Mouse (Mus musculus) liver, embryonic 11.5 days (tissue): ENCODE data around the gene Cdca3. TPM values are rescaled to one million over a fixed set of nuclear protein-coding genes. Genes with fewer than 3 reads are reported as not detected.
"Not testable (repeated sequence)": the region's sequence is repeated elsewhere in the genome, so short reads cannot be mapped to it uniquely, and the experiment has no call there.

ENCODE experiments used
- ATAC-seq: fragments of 200-750 bp; cut with Nextera tagmentation; replicated peaks from 2 replicates; pipeline ENCODE4 v1.8.0; 2017; ENCODE audit warnings: moderate number of reproducible peaks, mild to moderate bottlenecking, moderate TSS enrichment, moderate library complexity; ENCODE audit not compliant: low FRiP score
- DNase-seq: peaks from one replicate; pipeline ENCODE4 v3.0.0-alpha.2; 2017; ENCODE audit warnings: low spot score
- H3K27ac ChIP-seq: fragments of 300-500 bp; sonication (generic); 2 replicates; pipeline ENCODE4 v1.5.1; 2014; ENCODE audit warnings: mild to moderate bottlenecking, low read depth, low read length, control low read depth
- H3K27me3 ChIP-seq: fragments of 300-500 bp; sonication (generic); replicated peaks from 2 replicates; pipeline ENCODE4 v1.6.1; 2014; ENCODE audit warnings: low read length, mixed read lengths; ENCODE audit not compliant: control insufficient read depth, insufficient read depth
- H3K36me3 ChIP-seq: fragments of 300-500 bp; sonication (generic); 2 replicates; pipeline ENCODE4 v1.6.1; 2014; ENCODE audit warnings: mild to moderate bottlenecking, low read length, moderate library complexity, mixed read lengths; ENCODE audit not compliant: control insufficient read depth, insufficient read depth
- H3K4me1 ChIP-seq: fragments of 300-500 bp; sonication (generic); replicated peaks from 2 replicates; pipeline ENCODE4 v1.6.1; 2014; ENCODE audit warnings: low read length, mixed read lengths; ENCODE audit not compliant: control insufficient read depth, insufficient read depth
- H3K4me2 ChIP-seq: fragments of 300-500 bp; sonication (generic); 2 replicates; pipeline ENCODE4 v1.6.1; 2014; ENCODE audit warnings: mild to moderate bottlenecking, control low read depth, moderate library complexity
- H3K4me3 ChIP-seq: fragments of 300-500 bp; sonication (generic); 2 replicates; pipeline ENCODE4 v1.5.1; 2014; ENCODE audit warnings: low read depth, low read length, control low read depth
- H3K9ac ChIP-seq: fragments of 300-500 bp; sonication (generic); 2 replicates; pipeline ENCODE4 v1.6.1; 2014; ENCODE audit warnings: low read depth, low read length, control low read depth
- H3K9me3 ChIP-seq: fragments of 300-500 bp; sonication (generic); 2 replicates; pipeline ENCODE4 v1.6.1; 2016; ENCODE audit warnings: low read length, inconsistent platforms, mixed read lengths; ENCODE audit not compliant: control insufficient read depth
- WGBS: fragments of 180-500 bp; shearing (Covaris S2); extraction: QIAGEN DNeasy Blood & Tissue Kit; methylation state at CpG from one replicate; pipeline ENCODE4 v1.1.7; 2014; 5-methylcytosine and 5-hydroxymethylcytosine counted together
- polyA plus RNA-seq: library from polyadenylated mRNA; unstranded; fragments of >200 nt; fragmentation: Nextera tagmentation; extraction: Ambion mirVana; gene quantifications from 2 replicates; pipeline ENCODE4 v1.2.1, GENCODE M21; 2014

The Cdca3 gene
- polyA plus RNA-seq, 1 experiment from 2014 or later: 223 TPM

GRCm38 (mm10) chr6:124806446-124807140, 22.8 kb upstream of the Cdca3 start:
- DNase-seq: no peak
- H3K9me3 ChIP-seq: no peaks in the 10 kb centered on the region
- H3K27ac ChIP-seq: peak overlapping the region; percentile 83
- no peak for ATAC-seq
- 75% methylated on average over 7 of the region's 7 CpGs for WGBS
- peaks cover 36% of the 10 kb centered on the region for H3K4me1 ChIP-seq
- no peaks in the 10 kb centered on the region for H3K27me3 ChIP-seq
- H3K36me3 ChIP-seq: peaks cover 13% of the 10 kb centered on the region
- peak overlapping the region; percentile 79 for H3K4me2 ChIP-seq
- H3K9ac ChIP-seq: peak overlapping the region; percentile 54
- H3K4me3 ChIP-seq: peak overlapping the region; percentile 47

GRCm38 (mm10) chr6:124807366-124807765, 22.0 kb upstream of the Cdca3 start:
- Histone ChIP-seq H3K9me3 (no peaks in the 10 kb centered on the region), H3K27me3 (no peaks in the 10 kb centered on the region), H3K27ac (no peak overlapping the region), H3K36me3 (peaks cover 21% of the 10 kb centered on the region), H3K4me2 (no peak overlapping the region; the same call in 1 of the 2 replicates), H3K4me3 (no peak overlapping the region), H3K9ac (no peak overlapping the region), H3K4me1 (peaks cover 44% of the 10 kb centered on the region)
- no peak for ATAC-seq
- DNase-seq: no peak
- 85% methylated on average over 4 of the region's 4 CpGs for WGBS

DNA sequence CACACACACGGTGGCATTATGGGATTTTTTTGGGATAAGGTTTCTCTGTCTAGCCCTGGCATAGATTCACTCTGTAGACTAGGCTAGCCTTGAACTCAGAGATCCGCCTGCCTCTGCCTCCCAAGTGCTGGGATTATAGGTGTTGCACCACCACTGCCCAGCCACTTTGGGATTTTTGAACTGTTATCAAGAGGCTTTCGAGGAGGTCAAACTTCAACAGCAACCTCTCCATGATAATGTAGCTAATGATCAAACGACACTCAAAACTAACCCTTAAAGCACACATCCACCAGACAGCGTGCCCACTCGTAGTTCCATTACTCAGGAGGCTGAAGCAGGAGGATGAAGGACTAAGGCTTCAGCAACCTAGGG, 21.4 kb upstream of the Cdca3 start:
- no peaks in the 10 kb centered on the region for H3K9me3 ChIP-seq
- H3K4me3 ChIP-seq: peak overlapping the region; percentile 68
- H3K27ac ChIP-seq: peak overlapping the region; percentile 96
- 66% methylated on average over 6 of the region's 6 CpGs for WGBS
- peaks cover 22% of the 10 kb centered on the region for H3K36me3 ChIP-seq
- H3K4me1 ChIP-seq: peaks cover 47% of the 10 kb centered on the region
- peak overlapping the region; percentile 81 for H3K9ac ChIP-seq
- H3K27me3 ChIP-seq: no peaks in the 10 kb centered on the region
- ATAC-seq: no peak
- peak overlapping the region; percentile 96 for H3K4me2 ChIP-seq
- DNase-seq: no peak

DNA sequence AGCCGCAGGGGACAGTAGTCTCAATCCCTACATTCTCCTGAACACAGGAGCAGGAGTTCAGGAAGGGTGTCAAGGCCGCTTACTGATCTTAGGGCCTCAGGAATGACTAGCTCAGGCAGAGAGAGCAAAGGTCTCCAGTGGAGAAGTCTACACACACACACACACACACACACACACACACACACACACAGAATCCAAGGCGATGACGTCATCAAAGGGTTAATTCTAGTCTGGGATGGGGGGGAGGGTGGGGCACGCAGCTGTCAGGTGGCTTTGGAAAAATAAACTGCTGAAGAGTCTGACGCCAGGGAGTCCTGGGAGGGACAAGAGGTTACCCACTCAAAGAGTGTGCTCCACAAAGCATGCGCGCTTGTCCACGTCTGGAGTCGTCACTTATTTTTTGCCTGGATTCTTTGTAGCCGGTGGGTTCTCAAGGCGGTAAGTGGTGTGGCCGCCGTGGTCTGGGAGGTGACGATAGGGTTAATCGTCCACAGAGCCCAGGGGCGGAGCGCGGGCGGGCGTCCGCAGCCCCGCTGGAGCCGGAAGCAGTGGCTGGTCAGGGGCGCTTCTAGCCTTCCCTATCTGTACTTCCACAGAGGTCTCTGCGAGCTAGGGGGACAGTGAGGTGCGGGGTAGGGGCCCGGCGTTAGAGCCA, 20.9 kb upstream of the Cdca3 start, which contains the start of gene Spsb2:
TSS of gene Spsb2 (plus strand) at position 304 of the 655 bp plus-strand sequence.
- Histone ChIP-seq H3K4me3 (peak within 1 kb of the TSS; percentile 68), H3K27me3 (no peaks in the 10 kb centered on the region), H3K4me2 (peak within 1 kb of the TSS; percentile 96), H3K27ac (peak within 1 kb of the TSS; percentile 96), H3K9me3 (no peaks in the 10 kb centered on the region), H3K4me1 (peaks cover 47% of the 10 kb centered on the region), H3K9ac (peak within 1 kb of the TSS; percentile 81), H3K36me3 (peaks cover 22% of the 10 kb centered on the region)
- WGBS: 3% methylated on average over 29 of the region's 29 CpGs
- DNase-seq (peak; percentile 84), ATAC-seq (peak; percentile 65)

DNA sequence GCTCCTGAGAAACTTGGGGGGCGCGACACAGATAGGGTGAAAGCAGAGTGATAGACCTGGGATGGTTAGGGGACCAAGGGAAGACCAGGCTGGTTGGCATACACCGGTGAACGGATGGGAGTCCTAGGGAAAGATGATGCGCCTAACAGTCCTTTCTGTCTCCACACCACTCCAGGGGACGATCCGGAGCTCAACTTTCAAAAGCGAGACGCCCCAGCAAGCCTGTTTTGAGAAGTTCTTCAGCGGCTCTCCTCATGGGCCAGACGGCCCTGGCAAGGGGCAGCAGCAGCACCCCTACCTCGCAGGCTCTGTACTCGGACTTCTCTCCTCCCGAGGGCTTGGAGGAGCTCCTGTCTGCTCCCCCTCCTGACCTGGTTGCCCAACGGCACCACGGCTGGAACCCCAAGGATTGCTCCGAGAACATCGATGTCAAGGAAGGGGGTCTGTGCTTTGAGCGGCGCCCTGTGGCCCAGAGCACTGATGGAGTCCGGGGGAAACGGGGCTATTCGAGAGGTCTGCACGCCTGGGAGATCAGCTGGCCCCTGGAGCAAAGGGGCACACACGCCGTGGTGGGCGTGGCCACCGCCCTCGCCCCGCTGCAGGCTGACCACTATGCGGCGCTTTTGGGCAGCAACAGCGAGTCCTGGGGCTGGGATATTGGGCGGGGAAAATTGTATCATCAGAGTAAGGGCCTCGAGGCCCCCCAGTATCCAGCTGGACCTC, 20.1 kb upstream of the Cdca3 start:
- peak overlapping the region; percentile 96 for H3K4me2 ChIP-seq
- H3K4me1 ChIP-seq: peaks cover 48% of the 10 kb centered on the region
- ATAC-seq (peak; percentile 40), DNase-seq (peak; percentile 87)
- H3K9me3 ChIP-seq: no peaks in the 10 kb centered on the region
- peak overlapping the region; percentile 81 for H3K9ac ChIP-seq
- WGBS: under 1% methylated on average over 35 of the region's 35 CpGs
- no peaks in the 10 kb centered on the region for H3K27me3 ChIP-seq
- peak overlapping the region; percentile 68 for H3K4me3 ChIP-seq
- peak overlapping the region; percentile 96 for H3K27ac ChIP-seq
- peaks cover 22% of the 10 kb centered on the region for H3K36me3 ChIP-seq

- H3K4me3 ChIP-seq: peak overlapping the region; percentile 68
- peaks cover 22% of the 10 kb centered on the region for H3K36me3 ChIP-seq
- peak overlapping the region; percentile 96 for H3K27ac ChIP-seq
- H3K9me3 ChIP-seq: no peaks in the 10 kb centered on the region
- H3K4me2 ChIP-seq: peak overlapping the region; percentile 96
- WGBS: 56% methylated on average over 14 of the region's 14 CpGs
- peaks cover 55% of the 10 kb centered on the region for H3K4me1 ChIP-seq
- peak overlapping the region; percentile 81 for H3K9ac ChIP-seq
- no peaks in the 10 kb centered on the region for H3K27me3 ChIP-seq
- no peak for DNase-seq
- peak; percentile 1; the same call in 1 of the 2 replicates for ATAC-seq
These were observed 19.4 kb upstream of the Cdca3 start for GRCm38 (mm10) chr6:124809775-124810538.

GRCm38 (mm10) chr6:124810566-124811402, 18.6 kb upstream of the Cdca3 start:
- H3K4me3 ChIP-seq: peak overlapping the region; percentile 68; the same call in 1 of the 2 replicates
- H3K36me3 ChIP-seq: peaks cover 22% of the 10 kb centered on the region
- ATAC-seq, H3K9me3 ChIP-seq, H3K27me3 ChIP-seq, DNase-seq: not testable (repeated sequence)
- H3K4me1 ChIP-seq: peaks cover 53% of the 10 kb centered on the region
- H3K27ac ChIP-seq: peak overlapping the region; percentile 96; the same call in 1 of the 2 replicates
- H3K4me2 ChIP-seq: peak overlapping the region; percentile 96
- WGBS: 80% methylated on average over 11 of the region's 11 CpGs
- peak overlapping the region; percentile 81; the same call in 1 of the 2 replicates for H3K9ac ChIP-seq
